Mouse (Mus musculus): ENCODE results near the gene Ctu1. TPM values are rescaled to one million over a fixed set of nuclear protein-coding genes. Genes with fewer than 3 reads are reported as not detected.

Gene Ctu1
- polyA plus RNA-seq, 1 experiment from 2014 or later: 19.7 TPM

Other genes starting within 250 kb of the Ctu1 start
- not detected in 2 replicates for gene Lim2, start 244.3 kb upstream of the Ctu1 start, polyA plus RNA-seq (2015; fragmentation: Nextera tagmentation; extraction: Ambion mirVana)
- 0.92 TPM in 1 of 2 replicates, not detected in the other for gene Nkg7, start 234.9 kb upstream of the Ctu1 start, polyA plus RNA-seq (2015; fragmentation: Nextera tagmentation; extraction: Ambion mirVana)
- not detected in 2 replicates for gene Cldnd2, start 231.2 kb upstream of the Ctu1 start, polyA plus RNA-seq (2015; fragmentation: Nextera tagmentation; extraction: Ambion mirVana)
- 383 and 436 TPM in 2 replicates for gene Etfb, start 227.9 kb upstream of the Ctu1 start, polyA plus RNA-seq (2015; fragmentation: Nextera tagmentation; extraction: Ambion mirVana)
- gene Gm45233, start 227.9 kb upstream of the Ctu1 start, polyA plus RNA-seq (2015; fragmentation: Nextera tagmentation; extraction: Ambion mirVana): 1.2 TPM in 1 of 2 replicates, not detected in the other
- 4.6 and 5.5 TPM in 2 replicates for gene Vsig10l, start 208.9 kb upstream of the Ctu1 start, polyA plus RNA-seq (2015; fragmentation: Nextera tagmentation; extraction: Ambion mirVana)
- gene Iglon5, start 181.9 kb upstream of the Ctu1 start, polyA plus RNA-seq (2015; fragmentation: Nextera tagmentation; extraction: Ambion mirVana): 0.37 and 0.59 TPM in 2 replicates
- not detected in 2 replicates for gene 4931406B18Rik, start 166.1 kb upstream of the Ctu1 start, polyA plus RNA-seq (2015; fragmentation: Nextera tagmentation; extraction: Ambion mirVana)
- 0.49 and 0.81 TPM in 2 replicates for gene Cd33, start 127.6 kb upstream of the Ctu1 start, polyA plus RNA-seq (2015; fragmentation: Nextera tagmentation; extraction: Ambion mirVana)
- 3.7 and 3.8 TPM in 2 replicates for gene Zfp658, start 109.8 kb upstream of the Ctu1 start, polyA plus RNA-seq (2015; fragmentation: Nextera tagmentation; extraction: Ambion mirVana)
- gene Zfp719, start 92.4 kb upstream of the Ctu1 start, polyA plus RNA-seq (2015; fragmentation: Nextera tagmentation; extraction: Ambion mirVana): 13.8 and 14.1 TPM in 2 replicates
- 0.06 and 0.24 TPM in 2 replicates for gene Zfp819, start 64.8 kb upstream of the Ctu1 start, polyA plus RNA-seq (2015; fragmentation: Nextera tagmentation; extraction: Ambion mirVana)
- gene Ceacam18, start 37.3 kb upstream of the Ctu1 start, polyA plus RNA-seq (2015; fragmentation: Nextera tagmentation; extraction: Ambion mirVana): not detected in 2 replicates
- gene Siglece, start 11.9 kb upstream of the Ctu1 start, polyA plus RNA-seq (2015; fragmentation: Nextera tagmentation; extraction: Ambion mirVana): 0.64 and 1.3 TPM in 2 replicates
- not detected in 2 replicates for gene Klk14, start 18.4 kb downstream of the Ctu1 start, polyA plus RNA-seq (2015; fragmentation: Nextera tagmentation; extraction: Ambion mirVana)
- gene Klk13, start 40.6 kb downstream of the Ctu1 start, polyA plus RNA-seq (2015; fragmentation: Nextera tagmentation; extraction: Ambion mirVana): 0.29 and 0.58 TPM in 2 replicates
- gene Klk12, start 96.9 kb downstream of the Ctu1 start, polyA plus RNA-seq (2015; fragmentation: Nextera tagmentation; extraction: Ambion mirVana): not detected in 2 replicates
- not detected in 2 replicates for gene Klk11, start 102.6 kb downstream of the Ctu1 start, polyA plus RNA-seq (2015; fragmentation: Nextera tagmentation; extraction: Ambion mirVana)
- gene Klk10, start 109.0 kb downstream of the Ctu1 start, polyA plus RNA-seq (2015; fragmentation: Nextera tagmentation; extraction: Ambion mirVana): 0.54 and 0.71 TPM in 2 replicates
- gene Klk9, start 119.9 kb downstream of the Ctu1 start, polyA plus RNA-seq (2015; fragmentation: Nextera tagmentation; extraction: Ambion mirVana): 0.23 TPM in 1 of 2 replicates, not detected in the other
- 31.2 and 34.4 TPM in 2 replicates for gene Klk8, start 125.6 kb downstream of the Ctu1 start, polyA plus RNA-seq (2015; fragmentation: Nextera tagmentation; extraction: Ambion mirVana)
- 0.07 and 0.12 TPM in 2 replicates for gene Klk7, start 139.3 kb downstream of the Ctu1 start, polyA plus RNA-seq (2015; fragmentation: Nextera tagmentation; extraction: Ambion mirVana)
- gene Klk6, start 152.5 kb downstream of the Ctu1 start, polyA plus RNA-seq (2015; fragmentation: Nextera tagmentation; extraction: Ambion mirVana): 0.15 TPM in 1 of 2 replicates, not detected in the other
- not detected in 2 replicates for gene Klk5, start 170.0 kb downstream of the Ctu1 start, polyA plus RNA-seq (2015; fragmentation: Nextera tagmentation; extraction: Ambion mirVana)
- not detected in 2 replicates for gene Klk4, start 209.1 kb downstream of the Ctu1 start, polyA plus RNA-seq (2015; fragmentation: Nextera tagmentation; extraction: Ambion mirVana)

Data from kidney, embryonic 16.5 days (tissue).